Mouse (Mus musculus): ENCODE data around the gene Nsg1. TPM values are rescaled to one million over a fixed set of nuclear protein-coding genes. Genes with fewer than 3 reads are reported as not detected.

Gene Nsg1
- total RNA-seq (2014; fragmentation: Nextera tagmentation), result not detected in 2 replicates
- 0.05 TPM in 1 of 2 replicates, not detected in the other for total RNA-seq (2017)

- ATAC-seq (replicated peaks; ENCODE audit: low FRiP score, low TSS enrichment, poor library complexity, severe bottlenecking), result no peak
Observed at GRCm38 (mm10) chr5:38159634-38160413, at the start of gene Nsg1. TSS of gene Nsg1 (minus strand) at chr5:38159907.

- ATAC-seq (replicated peaks; ENCODE audit: low FRiP score, low TSS enrichment, poor library complexity, severe bottlenecking), result no peak
Observed at GRCm38 (mm10) chr5:38208985-38209384, 49.3 kb upstream of the Nsg1 start.

DNA sequence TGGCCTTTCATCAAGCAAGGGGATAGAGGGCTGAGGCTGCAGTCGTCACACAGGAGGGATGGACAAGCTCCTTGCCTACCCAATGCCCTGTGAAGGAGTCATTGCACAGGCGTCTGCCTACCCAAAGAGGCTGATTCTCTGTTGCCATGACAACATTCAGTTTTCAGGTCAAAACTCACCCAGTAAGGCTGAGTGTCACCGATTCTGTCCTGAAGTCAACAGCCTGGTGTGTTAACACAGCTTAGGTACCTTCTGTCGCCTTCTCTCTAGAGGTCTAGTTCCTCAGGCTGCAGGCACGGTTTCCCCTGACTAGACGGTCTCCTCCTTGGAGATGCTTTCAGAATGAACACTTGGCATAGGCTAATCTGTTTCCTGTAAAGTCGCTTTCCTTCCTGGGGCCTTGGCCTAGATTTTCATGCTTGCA, 45.6 kb upstream of the Nsg1 start:
- ATAC-seq (replicated peaks; ENCODE audit: low FRiP score, low TSS enrichment, poor library complexity, severe bottlenecking), result no peak

DNA sequence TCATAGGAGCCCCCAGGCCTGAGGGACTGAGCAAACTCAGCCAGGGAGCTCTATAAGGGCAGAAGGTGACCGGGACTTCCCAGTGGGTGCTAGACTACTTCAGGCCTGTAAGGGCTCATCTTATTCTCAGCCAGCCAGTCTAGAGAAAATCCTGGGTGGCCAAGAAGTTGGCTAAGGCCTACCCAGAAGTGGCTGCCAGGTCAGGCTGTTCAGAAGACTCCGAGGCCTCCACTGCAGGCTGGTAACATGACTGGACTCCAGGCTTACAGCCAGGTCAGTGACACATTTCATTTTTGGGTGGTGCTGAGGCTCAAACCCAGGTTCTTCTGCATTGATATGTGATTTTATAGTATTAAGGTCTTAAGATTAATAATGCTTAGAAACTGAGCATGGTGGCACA, 40.0 kb upstream of the Nsg1 start:
- ATAC-seq (replicated peaks; ENCODE audit: low FRiP score, low TSS enrichment, poor library complexity, severe bottlenecking), result no peak

- peak; percentile 87 for ATAC-seq (replicated peaks; ENCODE audit: low FRiP score, low TSS enrichment, poor library complexity, severe bottlenecking)
Observed at GRCm38 (mm10) chr5:38197482-38197823, 37.7 kb upstream of the Nsg1 start.

DNA sequence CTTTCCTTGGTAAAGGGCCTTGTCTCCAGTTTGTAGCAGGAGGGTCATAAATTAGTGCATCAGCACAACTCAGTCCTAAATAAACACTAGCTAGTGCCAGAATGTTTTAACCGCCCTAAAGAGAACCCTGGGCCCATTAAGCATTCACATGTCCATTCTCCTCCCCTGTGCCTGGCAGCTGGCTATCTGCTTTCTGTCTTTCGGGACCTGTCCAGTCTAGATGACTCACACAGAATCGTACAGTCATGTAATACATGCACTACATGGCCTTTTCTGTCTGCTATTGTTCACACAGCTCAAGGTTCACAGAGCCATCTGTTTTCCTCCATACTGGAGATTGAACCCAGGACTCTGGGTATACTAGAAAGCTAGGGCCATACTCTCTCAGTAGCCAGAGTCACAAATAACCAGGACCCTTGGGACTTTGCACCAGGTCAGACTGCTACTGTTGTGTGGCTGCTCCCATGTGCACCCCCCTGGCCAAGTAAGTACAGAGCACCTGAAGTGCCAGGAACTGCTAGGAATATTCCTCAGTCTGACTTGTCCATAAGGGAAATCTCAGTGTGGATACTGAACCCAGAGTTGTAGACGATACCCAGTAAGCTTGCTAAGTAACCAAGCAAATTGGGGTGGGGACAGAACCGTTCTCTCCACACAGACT, 37.2 kb upstream of the Nsg1 start:
- ATAC-seq (replicated peaks; ENCODE audit: low FRiP score, low TSS enrichment, poor library complexity, severe bottlenecking), result no peak

DNA sequence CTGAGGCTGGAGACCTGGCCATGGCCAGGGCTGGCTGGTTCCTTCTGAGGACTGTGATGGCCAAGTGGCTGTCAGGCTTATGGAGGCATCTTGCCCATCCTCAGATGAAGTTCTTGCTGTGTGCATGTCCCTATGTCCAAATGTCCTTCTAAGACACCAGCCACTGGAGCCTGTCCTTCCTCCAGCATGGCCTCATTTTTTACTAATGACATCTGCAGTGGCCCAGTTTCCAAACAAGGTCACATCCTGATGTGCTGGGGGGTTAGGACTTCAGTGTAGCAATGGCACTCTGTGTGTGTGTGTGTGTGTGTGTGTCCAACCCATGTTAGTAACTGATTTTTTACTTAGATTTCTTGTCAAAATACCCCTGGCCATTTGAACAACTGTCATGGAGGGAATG, 36.2 kb upstream of the Nsg1 start:
- no peak for ATAC-seq (replicated peaks; ENCODE audit: low FRiP score, low TSS enrichment, poor library complexity, severe bottlenecking)

- ATAC-seq (replicated peaks; ENCODE audit: low FRiP score, low TSS enrichment, poor library complexity, severe bottlenecking), result no peak
Observed at GRCm38 (mm10) chr5:38194946-38195345, 35.2 kb upstream of the Nsg1 start.

DNA sequence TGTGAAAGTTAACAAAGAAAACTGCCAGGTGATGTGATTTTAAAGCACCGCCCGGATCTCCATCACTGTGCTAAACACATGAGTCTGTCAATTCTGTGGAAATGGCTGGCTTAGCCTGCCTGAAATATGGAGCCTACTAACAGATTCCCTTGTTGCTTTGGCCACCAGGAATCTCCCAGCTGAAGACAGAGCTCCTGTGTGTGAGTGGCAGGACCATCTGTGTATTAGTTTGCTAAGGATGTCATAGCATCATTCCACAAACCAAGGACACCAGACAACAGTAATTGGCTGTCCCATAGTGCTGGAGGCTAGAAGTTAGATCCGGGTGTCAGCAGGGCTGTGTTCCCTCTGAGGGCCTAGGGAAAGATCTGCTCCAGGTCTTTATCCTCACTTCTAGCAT, 31.2 kb upstream of the Nsg1 start:
- ATAC-seq (replicated peaks; ENCODE audit: low FRiP score, low TSS enrichment, poor library complexity, severe bottlenecking), result no peak

DNA sequence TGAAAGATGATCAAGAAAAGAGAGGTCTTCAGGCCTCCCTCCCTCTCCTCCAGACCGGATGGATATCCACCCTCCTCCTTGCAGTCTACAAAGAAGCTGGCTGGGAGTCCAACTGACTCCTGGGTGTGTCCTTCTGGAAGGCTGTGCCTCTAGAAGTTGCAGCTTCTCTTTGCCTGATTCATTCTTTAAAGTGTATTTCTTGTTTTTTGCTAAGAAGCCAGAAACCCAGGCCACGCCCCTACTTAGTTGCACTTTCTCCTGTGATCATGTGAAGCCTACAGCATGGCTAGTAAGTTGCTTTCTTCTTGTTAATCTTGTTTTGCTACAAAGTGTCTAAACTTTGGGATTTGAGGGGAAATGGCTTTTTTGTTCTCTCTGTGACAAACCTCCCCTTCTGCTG, 27.3 kb upstream of the Nsg1 start:
- ATAC-seq (replicated peaks; ENCODE audit: low FRiP score, low TSS enrichment, poor library complexity, severe bottlenecking), result no peak

- ATAC-seq (replicated peaks; ENCODE audit: low FRiP score, low TSS enrichment, poor library complexity, severe bottlenecking), result no peak
Observed at GRCm38 (mm10) chr5:38184688-38185285, 25.1 kb upstream of the Nsg1 start.

- ATAC-seq (replicated peaks; ENCODE audit: low FRiP score, low TSS enrichment, poor library complexity, severe bottlenecking), result no peak
Observed at GRCm38 (mm10) chr5:38174256-38174912, 14.7 kb upstream of the Nsg1 start.

DNA sequence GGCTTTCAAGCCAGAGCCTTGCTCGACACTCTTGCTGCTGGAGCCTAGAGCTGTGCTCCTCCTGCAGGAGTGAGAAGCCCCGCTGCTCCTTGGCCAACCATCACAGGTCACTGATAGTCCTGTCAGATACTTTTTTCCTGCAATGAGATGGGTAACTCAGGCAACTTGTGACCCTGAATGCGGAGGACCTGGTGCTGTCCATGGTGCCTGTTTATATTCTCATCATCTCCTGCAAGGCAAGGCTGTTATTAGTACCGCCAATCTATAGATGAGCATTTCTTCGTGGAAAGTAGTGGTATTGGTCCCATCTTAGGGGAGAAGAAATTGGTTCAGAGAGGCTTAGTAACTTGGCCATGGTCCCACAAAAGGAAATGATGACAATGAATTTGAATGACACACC, 14.1 kb upstream of the Nsg1 start:
- ATAC-seq (replicated peaks; ENCODE audit: low FRiP score, low TSS enrichment, poor library complexity, severe bottlenecking), result no peak

DNA sequence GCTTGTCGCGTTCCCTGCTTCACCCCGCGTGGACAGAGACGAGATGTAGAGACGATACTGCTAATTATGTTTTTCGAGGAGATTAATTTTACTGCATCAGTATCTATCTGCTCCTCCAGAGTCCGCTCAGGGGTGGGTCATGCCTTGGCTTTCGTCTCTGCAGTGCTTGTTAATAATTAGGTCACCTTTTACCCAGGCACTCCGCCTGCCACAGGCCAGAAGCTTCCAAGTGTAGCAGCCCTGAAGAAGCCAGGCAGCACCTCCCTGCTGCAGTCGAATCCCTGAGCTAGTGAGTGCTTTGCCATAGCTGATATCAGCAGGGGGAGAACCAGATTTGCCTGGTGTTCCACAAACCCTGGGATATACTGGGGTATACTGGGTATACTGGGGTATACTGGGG, 8.8 kb upstream of the Nsg1 start:
- no peak for ATAC-seq (replicated peaks; ENCODE audit: low FRiP score, low TSS enrichment, poor library complexity, severe bottlenecking)

DNA sequence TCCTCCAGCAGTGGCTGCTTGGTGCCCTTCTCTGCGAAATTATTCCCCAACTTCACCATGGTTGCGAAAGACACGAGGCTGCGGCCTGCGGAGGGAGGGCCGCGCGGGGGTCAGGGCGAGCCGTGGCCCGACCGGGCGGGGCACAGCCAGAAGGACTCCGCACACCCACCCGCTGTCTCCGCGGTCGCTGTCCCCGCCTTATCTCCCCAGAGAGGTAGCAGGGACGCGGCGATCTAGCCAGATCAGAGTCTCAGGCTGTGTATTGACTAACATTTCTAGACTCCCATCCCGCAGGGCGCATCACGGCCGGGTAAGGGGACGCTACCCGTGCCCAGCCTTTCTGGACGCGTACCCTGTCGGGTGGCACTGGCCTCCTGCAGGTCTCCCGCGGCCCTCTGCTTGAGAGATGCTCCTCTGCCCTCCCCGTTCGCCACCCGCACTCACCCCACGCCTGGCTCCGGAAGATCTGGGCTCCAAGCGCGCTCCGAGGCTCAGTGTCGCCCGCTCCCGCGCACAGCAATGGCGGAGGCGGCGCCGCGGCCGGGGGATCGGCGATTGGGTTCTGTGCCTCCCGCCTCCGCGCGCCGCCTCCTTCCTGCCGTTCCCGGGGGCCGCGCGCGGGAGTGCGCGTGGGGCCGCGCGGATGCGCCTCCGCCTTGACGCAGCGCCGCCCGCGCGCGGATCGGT, 617 bp downstream of the Nsg1 start:
- ATAC-seq (replicated peaks; ENCODE audit: low FRiP score, low TSS enrichment, poor library complexity, severe bottlenecking), result no peak

DNA sequence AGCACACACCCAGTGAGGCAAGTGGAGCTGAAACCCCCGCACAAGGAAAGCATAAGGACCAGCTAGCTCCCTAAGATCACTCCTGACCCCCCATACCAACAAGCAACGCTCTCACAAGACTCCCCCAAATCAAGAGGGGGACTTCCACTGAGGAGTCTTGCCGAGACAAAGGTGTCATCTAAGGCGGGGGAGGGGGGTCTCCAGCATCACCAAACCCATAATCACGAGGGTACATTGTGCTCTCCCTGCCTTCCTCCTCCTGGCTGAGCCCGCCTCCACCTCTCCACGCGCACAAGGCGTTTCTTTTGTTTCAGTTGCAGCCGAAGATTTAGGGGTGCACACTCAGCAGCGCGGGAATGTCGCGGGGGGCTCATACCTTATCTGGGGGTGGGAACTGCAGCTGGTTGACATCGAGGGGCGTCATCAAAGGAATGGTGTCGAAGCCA, 1.2 kb downstream of the Nsg1 start:
- no peak for ATAC-seq (replicated peaks; ENCODE audit: low FRiP score, low TSS enrichment, poor library complexity, severe bottlenecking)

DNA sequence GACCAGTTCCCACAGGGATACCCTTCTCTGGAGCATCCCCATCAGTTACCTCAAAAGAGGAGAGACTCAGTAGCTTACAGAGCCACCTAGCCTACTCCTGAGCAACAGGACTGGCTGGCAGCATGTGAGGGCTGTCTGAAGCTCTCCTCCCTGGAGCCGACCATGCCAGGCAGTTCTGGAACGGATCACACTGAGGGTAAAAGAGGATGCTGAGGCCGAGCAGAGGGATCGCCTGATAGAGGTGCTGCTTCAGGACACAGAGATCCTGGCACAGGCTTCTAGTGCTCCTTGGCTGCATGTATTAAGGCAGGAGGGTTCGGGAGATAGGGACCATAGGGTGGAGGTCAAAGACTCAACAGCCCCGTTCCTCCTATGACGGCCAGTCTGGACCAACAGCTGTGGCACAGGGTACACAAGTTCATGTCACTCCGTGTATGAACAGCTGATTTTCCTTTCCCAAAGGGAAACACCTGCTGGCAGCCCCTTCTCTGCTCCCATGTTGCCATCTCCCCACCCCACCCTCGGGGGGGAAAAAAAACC, 2.2 kb downstream of the Nsg1 start:
- ATAC-seq (replicated peaks; ENCODE audit: low FRiP score, low TSS enrichment, poor library complexity, severe bottlenecking), result no peak

GRCm38 (mm10) chr5:38153636-38154035, 6.1 kb downstream of the Nsg1 start:
- ATAC-seq (replicated peaks; ENCODE audit: low FRiP score, low TSS enrichment, poor library complexity, severe bottlenecking), result no peak

Measured in megakaryocyte-erythroid progenitor cell, adult 5-6 weeks (primary cell).